Comparison of ENCODE assay signal across 16 mouse cellular contexts in genomic region chr13:12290700-12291099, GRCm38 (mm10). TPM values are rescaled to one million over a fixed set of nuclear protein-coding genes. Genes with fewer than 3 reads are reported as not detected.
"Had no signal": no experiment of that assay in that cellular context is flagged by ENCODE, and none has a peak within 500 bp of the region (broad histone marks: within the 10 kb centered on the region; RNA-seq: fewer than 3 reads in every experiment).

No protein-coding gene starts in this region.

- H3K9ac ChIP-seq: liver, embryonic 15.5 days; lung, embryonic 14.5 days; midbrain, embryonic 13.5 days; midbrain, embryonic 15.5 days; neural tube, embryonic 12.5 days had no signal

- H3K36me3 ChIP-seq: liver, embryonic 15.5 days; midbrain, embryonic 13.5 days; midbrain, embryonic 15.5 days; neural tube, embryonic 12.5 days had no signal

- H3K4me3 ChIP-seq: liver, embryonic 15.5 days; megakaryocyte, embryonic 14.5 days; midbrain, embryonic 13.5 days; midbrain, embryonic 15.5 days; neural tube, embryonic 12.5 days had no signal

- H3K27me3 ChIP-seq: liver, embryonic 15.5 days; midbrain, embryonic 13.5 days; midbrain, embryonic 15.5 days; neural tube, embryonic 12.5 days had no signal

- DNase-seq: lung, adult 18-20 months; lung, embryonic 14.5 days; lung, postnatal 14 days; lung, postnatal 36 days; right cerebral cortex, postnatal 14 days; thymus, adult 18-20 months; thymus, postnatal 14 days; thymus, postnatal 36 days had no signal

- H3K4me1 ChIP-seq: liver, embryonic 15.5 days; megakaryocyte, embryonic 14.5 days; midbrain, embryonic 13.5 days; midbrain, embryonic 15.5 days; neural tube, embryonic 12.5 days had no signal

- H3K9me3 ChIP-seq: liver, embryonic 15.5 days; midbrain, embryonic 13.5 days; midbrain, embryonic 15.5 days; neural tube, embryonic 12.5 days had no signal

- H3K4me2 ChIP-seq: liver, embryonic 15.5 days; lung, embryonic 14.5 days; midbrain, embryonic 11.5 days; midbrain, embryonic 13.5 days; midbrain, embryonic 15.5 days; neural tube, embryonic 12.5 days had no signal

- ATAC-seq: midbrain, embryonic 13.5 days; midbrain, embryonic 15.5 days had no signal

- H3K27ac ChIP-seq: liver, embryonic 15.5 days; macrophage; midbrain, embryonic 13.5 days; midbrain, embryonic 15.5 days; neural tube, embryonic 12.5 days had no signal

RNA-seq across cellular contexts. Expression of gene Actn2, which starts 49.9 kb away (rescaled TPM):
- total RNA-seq: monocyte, adult 5-6 weeks had no signal
- polyA plus RNA-seq: macrophage had no signal
